Mouse (Mus musculus): ENCODE measurements around the gene Coq8b. TPM values are rescaled to one million over a fixed set of nuclear protein-coding genes. Genes with fewer than 3 reads are reported as not detected.
A peak's percentile ranks its signal among the peaks of the same experiment; 100 is the strongest.

The Coq8b gene
- polyA plus RNA-seq, 1 experiment from 2014 or later: 26.4 TPM

- no peak for ATAC-seq (ENCODE audit: insufficient read depth, low FRiP score)
- 54% methylated on average over 2 of the region's 2 CpGs for WGBS
Measured at GRCm38 (mm10) chr7:27290555-27290954, 57.7 kb downstream of the Coq8b start.

GRCm38 (mm10) chr7:27291795-27292466, 59.1 kb downstream of the Coq8b start:
- 10% methylated on average over 12 of the region's 12 CpGs for WGBS
- H3K4me3 ChIP-seq (replicated peaks; ENCODE audit: low read length): peak overlapping the region; percentile 21
- peak overlapping the region; percentile 45 for H3K4me2 ChIP-seq (ENCODE audit: low read depth, low read length)
- H3K9me3 ChIP-seq (replicated peaks; ENCODE audit: control insufficient read depth, low read length): 0 out of 2 replicates have a peak, but pooled peaks cover 2% of the 10 kb centered on the region
- peak; percentile 88 for ATAC-seq (ENCODE audit: insufficient read depth, low FRiP score)
- H3K4me1 ChIP-seq (ENCODE audit: control insufficient read depth, insufficient read depth, low read length): peaks cover 13% of the 10 kb centered on the region; the same call in 1 of the 2 replicates
- peak overlapping the region; percentile 97 for H3K27ac ChIP-seq (ENCODE audit: low read length)
- H3K9ac ChIP-seq (ENCODE audit: low read length): peak overlapping the region; percentile 52; the same call in 1 of the 2 replicates
- no peaks in the 10 kb centered on the region for H3K27me3 ChIP-seq (ENCODE audit: control insufficient read depth, insufficient read depth, low read length)
- no peaks in the 10 kb centered on the region for H3K36me3 ChIP-seq (ENCODE audit: control insufficient read depth, insufficient read depth, low read length)

More at GRCm38 (mm10) chr7:27290555-27290954, 57.7 kb downstream of the Coq8b start:
- Histone ChIP-seq H3K4me2 (ENCODE audit: low read depth, low read length) (no peak overlapping the region), H3K4me3 (replicated peaks; ENCODE audit: low read length) (no peak overlapping the region), H3K4me1 (ENCODE audit: control insufficient read depth, insufficient read depth, low read length) (peaks cover 13% of the 10 kb centered on the region; the same call in 1 of the 2 replicates), H3K36me3 (ENCODE audit: control insufficient read depth, insufficient read depth, low read length) (no peaks in the 10 kb centered on the region), H3K9me3 (replicated peaks; ENCODE audit: control insufficient read depth, low read length) (0 out of 2 replicates have a peak, but pooled peaks cover 2% of the 10 kb centered on the region), H3K9ac (ENCODE audit: low read length) (no peak overlapping the region), H3K27ac (ENCODE audit: low read length) (peak overlapping the region; percentile 60), H3K27me3 (ENCODE audit: control insufficient read depth, insufficient read depth, low read length) (no peaks in the 10 kb centered on the region)

- 56% methylated on average over 4 of the region's 4 CpGs for WGBS
- Histone ChIP-seq H3K4me2 (ENCODE audit: low read depth, low read length) (no peak overlapping the region), H3K9me3 (replicated peaks; ENCODE audit: control insufficient read depth, low read length) (0 out of 2 replicates have a peak, but pooled peaks cover 2% of the 10 kb centered on the region), H3K4me3 (replicated peaks; ENCODE audit: low read length) (no peak overlapping the region), H3K9ac (ENCODE audit: low read length) (no peak overlapping the region), H3K36me3 (ENCODE audit: control insufficient read depth, insufficient read depth, low read length) (no peaks in the 10 kb centered on the region), H3K27me3 (ENCODE audit: control insufficient read depth, insufficient read depth, low read length) (no peaks in the 10 kb centered on the region), H3K4me1 (ENCODE audit: control insufficient read depth, insufficient read depth, low read length) (peaks cover 15% of the 10 kb centered on the region), H3K27ac (ENCODE audit: low read length) (no peak overlapping the region)
- ATAC-seq (ENCODE audit: insufficient read depth, low FRiP score): no peak
Measured at GRCm38 (mm10) chr7:27295956-27296355, 63.1 kb downstream of the Coq8b start.

- WGBS: 91% methylated on average over 4 of the region's 4 CpGs
- ATAC-seq (ENCODE audit: insufficient read depth, low FRiP score): no peak
- H3K27me3 ChIP-seq (ENCODE audit: control insufficient read depth, insufficient read depth, low read length): no peaks in the 10 kb centered on the region
- H3K4me3 ChIP-seq (replicated peaks; ENCODE audit: low read length): no peak overlapping the region
- no peak overlapping the region for H3K9ac ChIP-seq (ENCODE audit: low read length)
- H3K36me3 ChIP-seq (ENCODE audit: control insufficient read depth, insufficient read depth, low read length): no peaks in the 10 kb centered on the region
- H3K9me3 ChIP-seq (replicated peaks; ENCODE audit: control insufficient read depth, low read length): 0 out of 2 replicates have a peak, but pooled peaks cover 2% of the 10 kb centered on the region
- H3K4me2 ChIP-seq (ENCODE audit: low read depth, low read length): no peak overlapping the region
- no peak overlapping the region for H3K27ac ChIP-seq (ENCODE audit: low read length)
- H3K4me1 ChIP-seq (ENCODE audit: control insufficient read depth, insufficient read depth, low read length): peaks cover 12% of the 10 kb centered on the region
Measured at GRCm38 (mm10) chr7:27296518-27296917, 63.7 kb downstream of the Coq8b start.

GRCm38 (mm10) chr7:27298033-27298610, 65.3 kb downstream of the Coq8b start:
- H3K4me1 ChIP-seq (ENCODE audit: control insufficient read depth, insufficient read depth, low read length): peaks cover 2% of the 10 kb centered on the region; the same call in 1 of the 2 replicates
- H3K27ac ChIP-seq (ENCODE audit: low read length): peak overlapping the region; percentile 84
- H3K27me3 ChIP-seq (ENCODE audit: control insufficient read depth, insufficient read depth, low read length): no peaks in the 10 kb centered on the region
- H3K36me3 ChIP-seq (ENCODE audit: control insufficient read depth, insufficient read depth, low read length): no peaks in the 10 kb centered on the region
- ATAC-seq (ENCODE audit: insufficient read depth, low FRiP score): peak; percentile 74
- no peak overlapping the region for H3K4me3 ChIP-seq (replicated peaks; ENCODE audit: low read length)
- WGBS: 54% methylated on average over 16 of the region's 16 CpGs
- H3K9ac ChIP-seq (ENCODE audit: low read length): no peak overlapping the region
- H3K4me2 ChIP-seq (ENCODE audit: low read depth, low read length): no peak overlapping the region; the same call in 1 of the 2 replicates
- 0 out of 2 replicates have a peak, but pooled peaks cover 2% of the 10 kb centered on the region for H3K9me3 ChIP-seq (replicated peaks; ENCODE audit: control insufficient read depth, low read length)

- no peak for ATAC-seq (ENCODE audit: insufficient read depth, low FRiP score)
Measured at GRCm38 (mm10) chr7:27298816-27299215, 66.0 kb downstream of the Coq8b start.

GRCm38 (mm10) chr7:27300351-27300750, 67.5 kb downstream of the Coq8b start:
- H3K4me2 ChIP-seq (ENCODE audit: low read depth, low read length): no peak overlapping the region
- H3K4me3 ChIP-seq (replicated peaks; ENCODE audit: low read length): no peak overlapping the region
- WGBS: 76% methylated on average over 4 of the region's 4 CpGs
- H3K36me3 ChIP-seq (ENCODE audit: control insufficient read depth, insufficient read depth, low read length): no peaks in the 10 kb centered on the region
- H3K9me3 ChIP-seq (replicated peaks; ENCODE audit: control insufficient read depth, low read length): no peaks in the 10 kb centered on the region
- no peak overlapping the region for H3K9ac ChIP-seq (ENCODE audit: low read length)
- no peaks in the 10 kb centered on the region for H3K27me3 ChIP-seq (ENCODE audit: control insufficient read depth, insufficient read depth, low read length)
- ATAC-seq (ENCODE audit: insufficient read depth, low FRiP score): no peak
- H3K27ac ChIP-seq (ENCODE audit: low read length): no peak overlapping the region
- H3K4me1 ChIP-seq (ENCODE audit: control insufficient read depth, insufficient read depth, low read length): peaks cover 2% of the 10 kb centered on the region; the same call in 1 of the 2 replicates

More at GRCm38 (mm10) chr7:27298816-27299215, 66.0 kb downstream of the Coq8b start:
- no peak overlapping the region for H3K4me2 ChIP-seq (ENCODE audit: low read depth, low read length)
- H3K27me3 ChIP-seq (ENCODE audit: control insufficient read depth, insufficient read depth, low read length): no peaks in the 10 kb centered on the region
- peaks cover 2% of the 10 kb centered on the region; the same call in 1 of the 2 replicates for H3K4me1 ChIP-seq (ENCODE audit: control insufficient read depth, insufficient read depth, low read length)
- H3K36me3 ChIP-seq (ENCODE audit: control insufficient read depth, insufficient read depth, low read length): no peaks in the 10 kb centered on the region
- no peak overlapping the region for H3K4me3 ChIP-seq (replicated peaks; ENCODE audit: low read length)
- 76% methylated on average over 6 of the region's 6 CpGs for WGBS
- H3K27ac ChIP-seq (ENCODE audit: low read length): peak overlapping the region; percentile 84
- H3K9ac ChIP-seq (ENCODE audit: low read length): no peak overlapping the region
- 0 out of 2 replicates have a peak, but pooled peaks cover 2% of the 10 kb centered on the region for H3K9me3 ChIP-seq (replicated peaks; ENCODE audit: control insufficient read depth, low read length)

- Histone ChIP-seq H3K27me3 (ENCODE audit: control insufficient read depth, insufficient read depth, low read length) (no peaks in the 10 kb centered on the region), H3K4me2 (ENCODE audit: low read depth, low read length) (no peak overlapping the region), H3K36me3 (ENCODE audit: control insufficient read depth, insufficient read depth, low read length) (no peaks in the 10 kb centered on the region), H3K4me1 (ENCODE audit: control insufficient read depth, insufficient read depth, low read length) (peaks cover 2% of the 10 kb centered on the region; the same call in 1 of the 2 replicates), H3K9me3 (replicated peaks; ENCODE audit: control insufficient read depth, low read length) (no peaks in the 10 kb centered on the region), H3K27ac (ENCODE audit: low read length) (no peak overlapping the region), H3K4me3 (replicated peaks; ENCODE audit: low read length) (no peak overlapping the region), H3K9ac (ENCODE audit: low read length) (no peak overlapping the region)
- ATAC-seq (ENCODE audit: insufficient read depth, low FRiP score): no peak
- WGBS: 63% methylated on average over 5 of the region's 5 CpGs
Measured at GRCm38 (mm10) chr7:27300801-27301200, 68.0 kb downstream of the Coq8b start.

- Histone ChIP-seq H3K27ac (ENCODE audit: low read length) (0 out of 2 replicates have a peak overlapping the region, but pooled peaks have one; percentile 21), H3K27me3 (ENCODE audit: control insufficient read depth, insufficient read depth, low read length) (no peaks in the 10 kb centered on the region), H3K4me1 (ENCODE audit: control insufficient read depth, insufficient read depth, low read length) (peaks cover 2% of the 10 kb centered on the region; the same call in 1 of the 2 replicates), H3K4me3 (replicated peaks; ENCODE audit: low read length) (no peak overlapping the region), H3K9me3 (replicated peaks; ENCODE audit: control insufficient read depth, low read length) (no peaks in the 10 kb centered on the region), H3K9ac (ENCODE audit: low read length) (no peak overlapping the region), H3K36me3 (ENCODE audit: control insufficient read depth, insufficient read depth, low read length) (0 out of 2 replicates have a peak, but pooled peaks cover 6% of the 10 kb centered on the region), H3K4me2 (ENCODE audit: low read depth, low read length) (no peak overlapping the region)
- ATAC-seq (ENCODE audit: insufficient read depth, low FRiP score): peak; percentile 8; the same call in 1 of the 2 replicates
- WGBS: 5% methylated on average over 11 of the region's 11 CpGs
Measured at GRCm38 (mm10) chr7:27302172-27302571, 69.3 kb downstream of the Coq8b start.
